Mouse (Mus musculus): Measurements from ENCODE around the gene Gm11639. TPM values are rescaled to one million over a fixed set of nuclear protein-coding genes. Genes with fewer than 3 reads are reported as not detected.

Gene Gm11639
- total RNA-seq (2021): 0.08 and 0.11 TPM in 2 replicates
- long read RNA-seq, experiment 1: 0 reads
- long read RNA-seq, experiment 2: 0 reads

- DNase-seq: peak; percentile 43
Observed at GRCm38 (mm10) chr11:104685548-104685947, at the start of gene Gm11639. Gene Gm11639, plus strand, starts transcription at chr11:104685707.

- no peak for DNase-seq
Observed at GRCm38 (mm10) chr11:104637010-104637409, 48.5 kb upstream of the Gm11639 start.

GRCm38 (mm10) chr11:104638006-104638405 lies 47.5 kb upstream of the Gm11639 start:
- DNase-seq: no peak

- no peak for DNase-seq
Observed at GRCm38 (mm10) chr11:104638906-104639305, 46.6 kb upstream of the Gm11639 start.

DNA sequence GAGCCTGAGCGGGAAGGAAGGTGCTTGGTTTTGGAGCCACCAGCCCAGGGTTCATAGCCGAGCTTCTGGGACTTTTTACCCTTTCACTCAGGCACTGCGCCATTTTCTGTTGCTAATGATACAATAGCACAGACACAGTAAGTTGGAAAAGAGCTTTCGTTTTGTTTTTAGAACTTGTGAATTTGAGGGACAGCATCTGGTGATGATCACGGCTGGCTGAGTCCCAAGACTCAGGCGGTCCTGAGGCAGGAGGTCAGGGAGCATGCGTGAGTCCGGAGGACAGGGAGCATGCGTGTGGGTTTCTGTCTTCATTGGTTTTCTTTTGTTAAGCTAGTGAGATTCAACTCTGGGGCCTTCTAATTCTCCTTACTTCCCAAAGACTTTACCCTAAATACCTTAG lies 45.9 kb upstream of the Gm11639 start:
- no peak for DNase-seq

- DNase-seq: no peak
Observed at GRCm38 (mm10) chr11:104640894-104641293, 44.6 kb upstream of the Gm11639 start.

DNA sequence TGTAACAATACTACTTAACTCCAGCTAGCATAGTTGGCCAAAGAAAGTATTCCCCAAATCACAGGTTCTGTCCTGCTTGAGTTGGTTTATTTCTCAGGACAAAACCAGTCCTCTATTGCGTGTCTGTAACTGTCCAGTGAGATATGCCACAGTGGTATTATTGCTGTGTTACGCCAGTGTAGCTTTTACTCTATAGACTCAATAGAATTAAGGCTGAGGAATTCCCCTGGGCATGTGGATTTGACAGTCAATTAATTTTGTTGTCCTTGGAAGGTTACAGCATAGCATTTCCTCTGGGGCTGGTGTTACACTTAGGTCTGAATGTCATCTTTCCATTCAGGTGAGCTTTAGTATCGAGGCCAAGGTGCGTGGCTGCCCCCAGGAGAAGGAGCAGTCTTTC lies 42.3 kb upstream of the Gm11639 start:
- DNase-seq: no peak

DNA sequence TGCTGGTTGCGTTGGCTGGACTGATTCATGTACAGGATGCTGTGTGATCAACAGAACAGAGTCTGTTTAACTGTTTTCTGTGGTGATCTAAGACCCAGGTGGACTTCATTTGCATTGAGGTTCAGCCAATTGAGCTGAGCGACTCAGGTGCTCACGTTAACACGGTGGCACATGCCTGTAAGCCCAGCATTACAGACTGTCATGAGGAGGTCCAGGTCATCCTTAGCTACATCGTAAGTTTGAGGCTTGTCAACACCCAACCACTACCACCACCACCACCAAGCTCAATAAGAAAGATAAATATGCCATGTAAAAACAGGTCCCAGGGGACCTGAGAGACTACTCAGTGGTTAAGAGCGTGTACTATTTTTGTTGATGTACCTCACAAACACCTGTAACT lies 40.1 kb upstream of the Gm11639 start:
- no peak for DNase-seq

GRCm38 (mm10) chr11:104646173-104646572 lies 39.3 kb upstream of the Gm11639 start:
- no peak for DNase-seq

GRCm38 (mm10) chr11:104646611-104647010 lies 38.9 kb upstream of the Gm11639 start:
- DNase-seq: no peak

GRCm38 (mm10) chr11:104647188-104647867 lies 38.2 kb upstream of the Gm11639 start:
- DNase-seq: no peak

GRCm38 (mm10) chr11:104648571-104648970 lies 36.9 kb upstream of the Gm11639 start:
- peak; percentile 53 for DNase-seq

GRCm38 (mm10) chr11:104660599-104660998 lies 24.9 kb upstream of the Gm11639 start:
- DNase-seq: no peak

GRCm38 (mm10) chr11:104661106-104661505 lies 24.4 kb upstream of the Gm11639 start:
- no peak for DNase-seq

DNA sequence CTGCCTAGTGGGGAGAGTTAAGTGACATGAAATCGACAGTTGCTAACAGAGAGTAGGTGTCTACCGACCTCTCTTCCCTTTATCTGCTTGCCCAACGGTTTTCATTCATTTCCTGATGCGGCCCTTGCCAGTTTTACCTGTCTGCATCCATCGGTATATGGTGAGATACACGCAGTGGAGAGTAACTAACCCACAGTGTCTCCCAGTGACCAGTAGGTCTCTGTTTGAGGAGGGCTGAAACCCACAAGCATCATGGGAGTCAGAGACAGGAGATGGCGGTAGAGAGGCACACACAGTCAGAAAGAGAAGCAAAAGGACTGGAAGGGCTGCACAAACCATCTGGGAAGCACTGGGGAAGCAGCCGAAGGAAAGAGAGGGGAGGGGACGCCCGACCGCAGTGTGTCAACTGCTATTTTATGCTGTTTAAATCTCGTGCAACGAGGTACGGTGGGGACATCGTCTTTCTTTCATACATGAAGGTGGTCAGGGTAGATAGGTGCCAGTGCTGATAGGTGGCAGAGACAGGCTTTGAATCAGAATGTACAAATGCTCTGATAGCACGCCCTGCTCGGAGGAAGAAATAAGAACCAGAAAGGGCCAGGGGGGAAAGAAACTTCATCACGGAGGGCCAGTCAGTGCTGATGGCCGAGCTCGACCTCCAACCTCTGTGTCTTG lies 23.8 kb upstream of the Gm11639 start:
- DNase-seq: no peak

GRCm38 (mm10) chr11:104662573-104662972 lies 22.9 kb upstream of the Gm11639 start:
- DNase-seq: no peak

GRCm38 (mm10) chr11:104663241-104663877 lies 22.1 kb upstream of the Gm11639 start:
- no peak for DNase-seq

- no peak for DNase-seq
Observed at GRCm38 (mm10) chr11:104663878-104664261, 21.6 kb upstream of the Gm11639 start.

- no peak for DNase-seq
Observed at GRCm38 (mm10) chr11:104664441-104664840, 21.1 kb upstream of the Gm11639 start.

DNA sequence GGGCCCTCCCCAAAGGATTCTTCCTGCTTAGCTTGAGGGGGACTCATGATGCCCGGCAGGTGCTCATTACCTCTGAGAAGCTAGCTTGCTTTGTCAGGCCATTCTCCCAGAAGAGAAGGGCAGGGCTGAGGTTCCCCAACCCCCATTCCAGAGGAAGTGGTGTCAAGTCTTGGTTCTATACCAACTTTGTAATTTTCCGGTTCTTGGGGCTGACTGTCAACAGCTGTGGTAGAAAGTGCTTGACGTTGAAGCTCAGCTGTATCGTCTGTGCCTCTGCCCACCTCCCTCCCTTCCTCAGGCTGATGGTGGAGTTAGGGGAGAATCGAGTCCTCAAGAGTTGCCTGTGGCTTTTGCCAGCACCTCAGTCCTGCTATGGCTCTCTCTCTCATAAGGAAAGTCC lies 18.1 kb upstream of the Gm11639 start:
- DNase-seq: no peak

DNA sequence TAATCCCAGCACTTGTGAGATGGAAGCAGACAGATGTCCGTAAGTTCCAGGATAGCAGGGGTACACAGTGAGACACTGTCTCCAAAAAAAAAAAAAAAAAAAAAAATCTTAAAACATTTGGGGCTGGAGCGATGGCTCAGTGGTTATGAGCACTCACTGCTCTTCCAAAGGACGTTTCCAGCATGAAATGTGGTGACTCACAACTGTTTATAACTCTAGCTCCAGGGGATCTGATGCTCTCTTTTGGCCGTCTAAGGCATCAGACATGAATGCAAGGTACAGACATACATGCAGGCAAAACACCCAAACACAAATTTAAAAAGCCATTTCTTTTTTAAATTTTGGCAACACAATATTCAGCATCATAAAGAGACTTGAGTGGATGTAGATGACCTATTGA lies 12.1 kb upstream of the Gm11639 start:
- DNase-seq: no peak

- DNase-seq: no peak
Observed at GRCm38 (mm10) chr11:104674768-104675167, 10.7 kb upstream of the Gm11639 start.

- no peak for DNase-seq
Observed at GRCm38 (mm10) chr11:104693235-104693634, 7.7 kb downstream of the Gm11639 start.
